Mouse (Mus musculus): Measurements from ENCODE around the gene Fam160a2. TPM values are rescaled to one million over a fixed set of nuclear protein-coding genes. Genes with fewer than 3 reads are reported as not detected.
"Not testable (repeated sequence)": the region's sequence is repeated elsewhere in the genome, so short reads cannot be mapped to it uniquely, and the experiment has no call there.

Fam160a2 gene
- polyA plus RNA-seq, 1 experiment from 2014 or later = 41.8 TPM

DNA sequence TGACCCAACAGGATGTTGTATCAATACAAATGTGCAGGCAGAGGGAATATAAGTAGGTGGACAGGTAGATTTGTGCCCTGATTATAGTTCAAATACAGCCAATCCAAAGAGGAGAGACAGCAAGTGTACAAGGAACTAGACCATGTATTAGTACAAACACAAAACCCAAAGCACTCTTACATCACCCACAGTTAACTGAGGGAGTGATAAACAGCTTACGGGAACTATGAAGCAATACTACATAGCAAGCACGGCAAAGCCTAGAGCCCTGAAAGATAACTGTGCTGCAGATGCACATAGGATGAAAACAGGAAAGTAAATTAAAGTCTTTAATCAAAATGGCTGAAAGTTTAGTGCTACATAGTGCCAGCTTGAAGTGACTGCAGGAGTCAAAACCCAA, 12.2 kb downstream of the Fam160a2 start:
- Histone ChIP-seq H3K4me3 (no peak overlapping the region), H3K27me3 (no peaks in the 10 kb centered on the region), H3K9me3 (no peaks in the 10 kb centered on the region), H3K4me1 (no peaks in the 10 kb centered on the region), H3K9ac (no peak overlapping the region), H3K4me2 (no peak overlapping the region), H3K27ac (no peak overlapping the region), H3K36me3 (peaks cover 73% of the 10 kb centered on the region)
- ATAC-seq (ENCODE audit: insufficient number of reproducible peaks, insufficient read depth, low FRiP score, low TSS enrichment, low read depth) = no peak
- 96% methylated on average over 2 of the region's 2 CpGs for WGBS

DNA sequence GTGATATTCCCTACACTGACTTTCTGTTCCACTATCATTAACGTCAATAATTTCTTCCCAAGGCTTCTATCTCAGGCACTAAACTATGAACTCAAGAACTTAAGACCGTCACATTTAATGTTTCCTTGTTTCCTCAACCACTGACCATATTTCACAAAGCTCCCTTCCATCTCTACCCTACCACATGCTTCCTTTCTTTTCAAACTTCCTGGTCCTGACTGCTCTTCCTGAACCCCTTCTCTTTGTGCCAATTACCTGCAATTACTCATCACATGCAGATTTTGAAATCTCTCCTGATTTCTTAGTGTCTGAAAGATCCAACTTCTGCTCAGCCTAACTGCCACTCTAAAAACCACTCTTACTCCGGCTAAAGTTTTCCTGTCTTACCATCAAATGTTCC, 19.5 kb downstream of the Fam160a2 start:
- no peak overlapping the region for H3K9ac ChIP-seq
- ATAC-seq (ENCODE audit: insufficient number of reproducible peaks, insufficient read depth, low FRiP score, low TSS enrichment, low read depth) = no peak
- WGBS = 92% methylated on average over 3 of the region's 3 CpGs
- H3K27me3 ChIP-seq = no peaks in the 10 kb centered on the region
- peaks cover 77% of the 10 kb centered on the region for H3K36me3 ChIP-seq
- no peaks in the 10 kb centered on the region for H3K9me3 ChIP-seq
- H3K4me2 ChIP-seq = no peak overlapping the region
- no peaks in the 10 kb centered on the region for H3K4me1 ChIP-seq
- H3K27ac ChIP-seq = no peak overlapping the region
- H3K4me3 ChIP-seq = no peak overlapping the region

DNA sequence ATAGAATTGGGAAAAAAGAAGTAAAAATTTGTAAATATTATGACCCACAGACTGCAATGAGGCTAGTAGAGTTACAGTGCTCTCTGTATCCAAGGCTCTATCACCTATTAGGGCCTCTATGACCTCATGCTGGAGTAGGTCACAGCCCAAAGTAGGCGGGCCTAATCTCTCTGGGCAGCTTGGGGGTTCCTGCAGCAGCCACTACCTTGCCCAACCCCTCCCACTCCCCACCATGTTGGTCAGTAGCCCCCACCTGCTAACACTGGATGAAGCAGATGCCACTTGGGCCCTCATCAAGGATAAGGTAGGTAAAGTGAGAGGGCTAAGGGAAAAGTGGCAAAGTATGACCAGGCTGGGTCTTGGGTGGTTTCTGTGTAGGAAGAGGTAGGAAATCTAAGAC, 25.0 kb downstream of the Fam160a2 start, which contains the start of gene Gm5901:
TSS of gene Gm5901 (plus strand) at position 173 of the 400 bp plus-strand sequence.
- no peak within 1 kb of the TSS for H3K4me3 ChIP-seq
- no peak for ATAC-seq (ENCODE audit: insufficient number of reproducible peaks, insufficient read depth, low FRiP score, low TSS enrichment, low read depth)
- WGBS = 90% methylated on average over 1 of the region's 1 CpGs
- no peak within 1 kb of the TSS for H3K9ac ChIP-seq
- H3K9me3 ChIP-seq = no peaks in the 10 kb centered on the region
- H3K36me3 ChIP-seq = peaks cover 59% of the 10 kb centered on the region
- H3K4me2 ChIP-seq = no peak within 1 kb of the TSS
- H3K4me1 ChIP-seq = no peaks in the 10 kb centered on the region
- no peak within 1 kb of the TSS for H3K27ac ChIP-seq
- no peaks in the 10 kb centered on the region for H3K27me3 ChIP-seq

DNA sequence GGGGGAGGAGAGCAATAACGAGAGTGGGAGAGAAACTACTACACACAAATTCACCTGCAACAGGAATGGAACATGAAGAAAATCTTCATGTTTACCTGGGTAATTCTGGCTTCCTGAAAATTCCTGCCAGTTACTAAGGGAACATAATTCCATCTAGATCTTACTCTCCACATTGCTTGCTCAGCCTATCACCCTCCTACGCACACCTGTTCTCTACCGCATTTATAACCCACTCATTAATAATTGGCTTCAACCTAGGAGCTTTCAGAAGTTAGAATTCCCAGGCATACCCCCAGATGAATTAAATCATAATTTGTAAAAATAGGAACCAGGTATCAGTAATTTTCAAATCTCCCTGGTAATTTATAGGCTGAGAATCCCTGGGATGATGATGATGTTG, 25.9 kb downstream of the Fam160a2 start:
- Histone ChIP-seq H3K27ac (no peak overlapping the region), H3K4me2 (no peak overlapping the region), H3K9me3 (no peaks in the 10 kb centered on the region), H3K4me3 (no peak overlapping the region), H3K27me3 (no peaks in the 10 kb centered on the region), H3K4me1 (no peaks in the 10 kb centered on the region), H3K36me3 (peaks cover 50% of the 10 kb centered on the region), H3K9ac (no peak overlapping the region)
- 99% methylated on average over 3 of the region's 3 CpGs for WGBS
- ATAC-seq (ENCODE audit: insufficient number of reproducible peaks, insufficient read depth, low FRiP score, low TSS enrichment, low read depth) = no peak

DNA sequence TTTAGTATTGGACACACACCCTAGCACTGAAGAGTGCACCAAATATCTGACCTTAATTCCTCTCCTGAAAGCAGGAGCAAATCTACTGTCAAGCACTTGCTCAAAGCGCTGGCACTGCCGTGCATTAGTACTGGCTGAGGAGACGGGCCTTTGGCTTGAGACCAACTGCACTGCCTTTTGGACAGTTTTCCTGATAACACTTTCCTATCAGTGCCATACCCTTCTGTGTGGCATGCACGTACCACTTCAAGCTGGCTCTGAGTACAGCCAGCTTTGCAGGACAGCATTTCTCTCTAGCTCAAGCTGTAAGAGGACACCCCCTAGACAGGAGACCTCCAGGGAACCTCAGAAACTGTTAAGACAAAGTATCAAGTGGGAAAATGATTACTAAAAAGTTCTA, 26.3 kb downstream of the Fam160a2 start:
- no peak for ATAC-seq (ENCODE audit: insufficient number of reproducible peaks, insufficient read depth, low FRiP score, low TSS enrichment, low read depth)
- peaks cover 45% of the 10 kb centered on the region for H3K36me3 ChIP-seq
- WGBS = 89% methylated on average over 4 of the region's 4 CpGs
- no peak overlapping the region for H3K9ac ChIP-seq
- no peak overlapping the region for H3K27ac ChIP-seq
- H3K27me3 ChIP-seq = no peaks in the 10 kb centered on the region
- H3K9me3 ChIP-seq = no peaks in the 10 kb centered on the region
- no peak overlapping the region for H3K4me3 ChIP-seq
- H3K4me1 ChIP-seq = no peaks in the 10 kb centered on the region
- no peak overlapping the region for H3K4me2 ChIP-seq

DNA sequence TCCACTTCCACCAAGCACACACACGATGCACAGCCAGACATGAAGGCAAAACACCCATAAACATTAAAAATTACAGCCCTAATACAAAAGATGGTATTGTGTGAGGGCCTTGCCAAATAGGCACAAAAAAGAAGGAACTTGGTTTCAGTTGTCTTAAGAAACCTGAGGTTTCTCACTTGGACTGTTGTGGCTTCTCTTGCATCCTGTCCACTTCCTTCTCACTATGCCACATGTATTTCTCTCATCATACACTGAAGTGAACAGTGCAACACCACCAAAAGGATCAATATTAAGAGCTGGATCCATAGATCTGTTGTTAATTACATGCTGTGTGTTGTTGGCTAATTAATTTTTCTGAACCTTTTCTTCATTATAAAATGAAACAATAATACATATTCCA, 26.9 kb downstream of the Fam160a2 start:
- Histone ChIP-seq H3K27ac (no peak overlapping the region), H3K27me3 (no peaks in the 10 kb centered on the region), H3K4me2 (no peak overlapping the region), H3K36me3 (peaks cover 39% of the 10 kb centered on the region), H3K4me3 (no peak overlapping the region), H3K4me1 (no peaks in the 10 kb centered on the region), H3K9ac (no peak overlapping the region), H3K9me3 (no peaks in the 10 kb centered on the region)
- ATAC-seq (ENCODE audit: insufficient number of reproducible peaks, insufficient read depth, low FRiP score, low TSS enrichment, low read depth) = no peak
- WGBS = 86% methylated on average over 1 of the region's 1 CpGs

DNA sequence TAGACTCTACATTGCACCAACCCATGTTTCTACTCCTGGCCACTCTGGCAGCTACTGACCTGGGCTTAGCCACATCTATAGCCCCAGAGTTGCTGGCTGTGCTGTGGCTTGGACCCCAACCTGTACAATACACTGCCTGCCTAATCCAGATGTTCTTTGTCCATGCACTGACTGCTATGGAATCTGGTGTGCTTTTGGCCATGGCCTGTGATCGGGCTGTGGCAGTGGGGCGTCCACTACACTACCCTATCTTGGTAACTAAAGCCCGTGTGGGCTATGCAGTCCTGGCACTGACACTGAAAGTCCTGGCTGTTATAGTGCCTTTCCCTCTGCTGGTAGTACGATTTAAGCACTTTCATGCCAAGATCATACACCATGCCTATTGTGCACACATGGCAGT, 31.3 kb downstream of the Fam160a2 start:
- no peaks in the 10 kb centered on the region for H3K27me3 ChIP-seq
- H3K27ac ChIP-seq = no peak overlapping the region
- peaks cover 14% of the 10 kb centered on the region for H3K36me3 ChIP-seq
- H3K4me2 ChIP-seq = no peak overlapping the region
- H3K4me1 ChIP-seq = no peaks in the 10 kb centered on the region
- H3K9me3 ChIP-seq = no peaks in the 10 kb centered on the region
- WGBS = 90% methylated on average over 4 of the region's 4 CpGs
- H3K4me3 ChIP-seq = no peak overlapping the region
- H3K9ac ChIP-seq = no peak overlapping the region
- ATAC-seq (ENCODE audit: insufficient number of reproducible peaks, insufficient read depth, low FRiP score, low TSS enrichment, low read depth) = 0 out of 2 replicates have a peak, but pooled peaks have one; percentile 26

DNA sequence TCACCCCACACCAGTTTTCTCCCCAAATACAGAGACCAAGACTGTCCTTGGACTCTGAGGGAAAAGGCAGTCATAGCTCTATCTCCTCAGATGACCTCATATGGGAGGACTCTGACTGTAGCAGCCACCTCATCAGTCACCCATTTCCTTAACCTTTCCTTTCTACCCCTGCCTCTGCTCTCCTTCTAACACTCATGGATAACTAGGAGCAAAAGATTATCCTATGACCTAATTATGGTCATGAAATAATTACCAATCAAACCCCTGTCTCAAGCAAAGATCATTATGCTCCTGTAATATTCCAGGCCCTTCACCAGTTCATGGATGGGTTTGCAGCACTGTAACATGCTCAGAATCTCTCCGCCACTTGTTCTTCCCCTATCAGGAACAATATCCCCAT, 31.9 kb downstream of the Fam160a2 start, which contains the start of gene Olfr692:
TSS of gene Olfr692 (plus strand) at position 301 of the 400 bp plus-strand sequence.
- H3K9me3 ChIP-seq = no peaks in the 10 kb centered on the region
- no peak within 1 kb of the TSS for H3K4me3 ChIP-seq
- no peak within 1 kb of the TSS for H3K27ac ChIP-seq
- no peak within 1 kb of the TSS for H3K9ac ChIP-seq
- no peak within 1 kb of the TSS for H3K4me2 ChIP-seq
- H3K36me3 ChIP-seq = peaks cover 8% of the 10 kb centered on the region
- no peaks in the 10 kb centered on the region for H3K27me3 ChIP-seq
- WGBS = 95% methylated on average over 1 of the region's 1 CpGs
- no peaks in the 10 kb centered on the region for H3K4me1 ChIP-seq
- no peak for ATAC-seq (ENCODE audit: insufficient number of reproducible peaks, insufficient read depth, low FRiP score, low TSS enrichment, low read depth)

DNA sequence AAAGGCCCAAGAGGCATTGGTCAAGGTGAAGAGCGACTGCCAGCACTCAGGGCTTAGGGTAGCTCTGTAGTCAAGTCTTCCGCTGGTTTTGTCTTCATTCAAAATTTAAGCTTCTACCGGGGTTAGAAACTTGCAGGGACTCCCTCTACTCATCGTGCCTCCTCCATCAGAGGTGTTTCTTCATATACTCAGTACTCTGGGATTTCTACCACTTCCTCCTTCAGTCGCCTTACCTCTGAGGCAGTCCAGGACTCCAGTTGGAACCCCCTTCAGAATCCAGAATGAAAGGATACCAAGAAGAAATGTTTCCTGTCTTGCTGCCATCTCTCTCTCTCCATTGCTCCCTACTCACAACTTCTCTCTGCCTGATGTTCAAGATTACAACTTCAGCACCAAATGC, 32.6 kb downstream of the Fam160a2 start:
- Histone ChIP-seq H3K4me3 (no peak overlapping the region), H3K4me1 (no peaks in the 10 kb centered on the region), H3K9me3 (no peaks in the 10 kb centered on the region), H3K27ac (no peak overlapping the region), H3K9ac (no peak overlapping the region), H3K4me2 (no peak overlapping the region), H3K27me3 (no peaks in the 10 kb centered on the region), H3K36me3 (peaks cover 3% of the 10 kb centered on the region)
- 81% methylated on average over 5 of the region's 5 CpGs for WGBS
- ATAC-seq (ENCODE audit: insufficient number of reproducible peaks, insufficient read depth, low FRiP score, low TSS enrichment, low read depth) = no peak

DNA sequence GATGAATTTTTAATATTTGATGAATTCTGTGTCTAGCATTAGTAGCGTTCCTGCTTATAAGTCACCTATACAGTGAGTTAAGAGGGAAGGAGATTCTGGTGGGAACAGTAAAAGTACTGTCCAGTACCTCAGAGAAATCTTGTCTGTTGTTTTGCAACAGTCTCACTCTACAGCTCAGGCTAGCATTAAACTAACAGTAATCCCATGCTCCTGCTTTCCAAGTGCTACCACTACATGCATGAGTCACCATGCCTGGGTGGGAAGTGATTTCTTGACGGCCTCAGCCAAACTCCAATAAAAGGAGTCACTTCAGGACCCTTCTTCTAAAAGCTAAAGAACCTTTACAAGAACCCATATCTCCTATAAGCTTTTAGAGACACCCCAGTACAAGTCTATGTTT, 38.1 kb downstream of the Fam160a2 start:
- ATAC-seq (ENCODE audit: insufficient number of reproducible peaks, insufficient read depth, low FRiP score, low TSS enrichment, low read depth) = no peak
- Histone ChIP-seq H3K9ac (no peak overlapping the region), H3K4me2 (no peak overlapping the region), H3K4me3 (no peak overlapping the region), H3K27ac (no peak overlapping the region), H3K27me3 (no peaks in the 10 kb centered on the region), H3K4me1 (no peaks in the 10 kb centered on the region), H3K36me3 (no peaks in the 10 kb centered on the region), H3K9me3 (no peaks in the 10 kb centered on the region)
- whole genome bisulfite sequencing = 83% methylated on average over 2 of the region's 2 CpGs

DNA sequence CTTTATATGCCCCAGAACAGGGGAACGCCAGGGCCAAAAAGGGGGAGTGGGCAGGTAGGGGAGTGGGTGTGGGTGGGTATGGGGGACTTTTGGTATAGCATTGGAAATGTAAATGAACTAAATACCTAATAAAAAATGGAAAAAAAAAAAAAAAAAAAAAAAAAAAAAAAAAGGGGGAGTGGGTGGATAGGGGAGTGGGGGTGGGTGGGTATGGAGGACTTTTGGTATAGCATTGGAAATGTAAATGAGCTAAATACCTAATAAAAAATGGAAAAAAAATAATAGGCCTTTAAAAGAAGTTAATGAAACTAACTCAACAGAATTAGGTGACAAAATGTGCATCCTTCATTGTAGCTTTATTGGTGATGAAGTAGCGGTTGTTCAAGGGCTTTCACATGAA, 43.4 kb downstream of the Fam160a2 start:
- WGBS = 98% methylated on average over 1 of the region's 2 CpGs

DNA sequence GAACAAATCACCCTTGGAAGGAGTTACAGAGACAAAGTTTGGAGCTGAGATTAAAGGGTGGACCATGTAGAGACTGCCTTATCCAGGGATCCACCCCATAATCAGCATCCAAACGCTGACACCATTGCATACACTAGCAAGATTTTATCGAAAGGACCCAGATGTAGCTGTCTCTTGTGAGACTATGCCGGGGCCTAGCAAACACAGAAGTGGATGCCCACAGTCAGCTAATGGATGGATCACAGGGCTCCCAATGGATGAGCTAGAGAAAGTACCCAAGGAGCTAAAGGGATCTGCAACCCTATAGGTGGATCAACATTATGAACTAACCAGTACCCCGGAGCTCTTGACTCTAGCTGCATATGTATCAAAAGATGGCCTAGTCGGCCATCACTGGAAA, 43.8 kb downstream of the Fam160a2 start:
- WGBS = no CpG with 5 or more reads among the region's 5 CpGs
- H3K4me3 ChIP-seq; H3K27me3 ChIP-seq; H3K4me1 ChIP-seq; ATAC-seq (ENCODE audit: insufficient number of reproducible peaks, insufficient read depth, low FRiP score, low TSS enrichment, low read depth); H3K9me3 ChIP-seq; H3K4me2 ChIP-seq; H3K9ac ChIP-seq; H3K36me3 ChIP-seq; H3K27ac ChIP-seq: not testable (repeated sequence)

More for the DNA sequence above, 43.4 kb downstream of the Fam160a2 start:
- H3K4me3 ChIP-seq; H3K27me3 ChIP-seq; H3K9me3 ChIP-seq; H3K27ac ChIP-seq; H3K4me1 ChIP-seq; ATAC-seq (ENCODE audit: insufficient number of reproducible peaks, insufficient read depth, low FRiP score, low TSS enrichment, low read depth); H3K36me3 ChIP-seq; H3K9ac ChIP-seq; H3K4me2 ChIP-seq: not testable (repeated sequence)

DNA sequence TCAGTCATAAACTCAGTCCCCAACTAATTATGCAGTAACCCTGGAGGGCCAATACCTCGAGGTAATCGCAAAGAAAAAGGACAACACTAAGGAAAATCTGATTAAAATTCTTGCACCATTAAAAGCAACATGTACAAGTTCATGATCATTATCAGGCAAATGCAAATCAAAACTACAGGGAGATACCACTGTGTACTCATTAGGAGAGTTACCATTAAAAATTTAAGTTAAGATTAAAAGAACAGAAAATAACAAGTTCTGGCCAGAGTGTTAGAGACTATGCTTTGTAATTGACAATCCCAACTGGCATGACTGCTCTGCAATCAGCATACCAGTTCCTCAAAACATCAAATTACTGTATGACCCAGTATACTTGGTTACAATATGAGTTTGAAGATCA, 57.1 kb downstream of the Fam160a2 start:
- no peak for ATAC-seq (ENCODE audit: insufficient number of reproducible peaks, insufficient read depth, low FRiP score, low TSS enrichment, low read depth)
- WGBS = 78% methylated on average over 2 of the region's 2 CpGs
- no peaks in the 10 kb centered on the region for H3K4me1 ChIP-seq
- H3K9me3 ChIP-seq = no peaks in the 10 kb centered on the region
- no peak overlapping the region for H3K4me3 ChIP-seq
- no peaks in the 10 kb centered on the region for H3K27me3 ChIP-seq
- no peak overlapping the region for H3K27ac ChIP-seq
- H3K4me2 ChIP-seq = no peak overlapping the region
- no peaks in the 10 kb centered on the region for H3K36me3 ChIP-seq
- no peak overlapping the region for H3K9ac ChIP-seq

All from embryonic facial prominence, embryonic 13.5 days (tissue).